Mouse (Mus musculus): Measurements from ENCODE around the gene Dnajc17. TPM values are rescaled to one million over a fixed set of nuclear protein-coding genes. Genes with fewer than 3 reads are reported as not detected.

Dnajc17 gene
- polyA plus RNA-seq, 1 experiment from 2014 or later, result 18.5 TPM

- Histone ChIP-seq H3K4me2 (replicated peaks) (no peak overlapping the region), H3K4me3 (replicated peaks) (no peak overlapping the region), H3K27ac (no peak overlapping the region), H3K27me3 (replicated peaks) (no peaks in the 10 kb centered on the region), H3K4me1 (replicated peaks) (peaks cover 9% of the 10 kb centered on the region), H3K9me3 (no peaks in the 10 kb centered on the region), H3K9ac (no peak overlapping the region), H3K36me3 (peaks cover 21% of the 10 kb centered on the region)
- WGBS, result 70% methylated on average over 2 of the region's 2 CpGs
- ATAC-seq, result peak; percentile 19; the same call in 1 of the 2 replicates
Measured at GRCm38 (mm10) chr2:119154683-119155082, 53.9 kb downstream of the Dnajc17 start.

- Histone ChIP-seq H3K9ac (no peak overlapping the region), H3K9me3 (no peaks in the 10 kb centered on the region), H3K4me3 (replicated peaks) (no peak overlapping the region), H3K4me1 (replicated peaks) (peaks cover 9% of the 10 kb centered on the region), H3K27ac (no peak overlapping the region), H3K4me2 (replicated peaks) (no peak overlapping the region), H3K36me3 (peaks cover 36% of the 10 kb centered on the region), H3K27me3 (replicated peaks) (no peaks in the 10 kb centered on the region)
- no peak for ATAC-seq
- WGBS, result 86% methylated on average over 6 of the region's 6 CpGs
Measured at GRCm38 (mm10) chr2:119152255-119152654, 56.3 kb downstream of the Dnajc17 start.

- 88% methylated on average over 8 of the region's 8 CpGs for WGBS
- ATAC-seq, result no peak
- H3K9me3 ChIP-seq, result no peaks in the 10 kb centered on the region
- no peaks in the 10 kb centered on the region for H3K4me1 ChIP-seq (replicated peaks)
- no peak overlapping the region for H3K27ac ChIP-seq
- no peaks in the 10 kb centered on the region for H3K27me3 ChIP-seq (replicated peaks)
- H3K4me3 ChIP-seq (replicated peaks), result no peak overlapping the region
- no peak overlapping the region for H3K4me2 ChIP-seq (replicated peaks)
- H3K36me3 ChIP-seq, result peaks cover 55% of the 10 kb centered on the region
- H3K9ac ChIP-seq, result no peak overlapping the region
Measured at GRCm38 (mm10) chr2:119147775-119148174, 60.8 kb downstream of the Dnajc17 start.

GRCm38 (mm10) chr2:119147160-119147678 lies 61.4 kb downstream of the Dnajc17 start:
- H3K4me1 ChIP-seq (replicated peaks), result no peaks in the 10 kb centered on the region
- no peak overlapping the region for H3K9ac ChIP-seq
- no peak for ATAC-seq
- H3K27me3 ChIP-seq (replicated peaks), result no peaks in the 10 kb centered on the region
- H3K27ac ChIP-seq, result no peak overlapping the region
- no peak overlapping the region for H3K4me2 ChIP-seq (replicated peaks)
- peaks cover 54% of the 10 kb centered on the region for H3K36me3 ChIP-seq
- H3K9me3 ChIP-seq, result no peaks in the 10 kb centered on the region
- no peak overlapping the region for H3K4me3 ChIP-seq (replicated peaks)
- 88% methylated on average over 22 of the region's 22 CpGs for WGBS

- 86% methylated on average over 6 of the region's 6 CpGs for WGBS
- Histone ChIP-seq H3K27ac (no peak overlapping the region), H3K27me3 (replicated peaks) (no peaks in the 10 kb centered on the region), H3K36me3 (peaks cover 59% of the 10 kb centered on the region), H3K4me2 (replicated peaks) (no peak overlapping the region), H3K9ac (no peak overlapping the region), H3K9me3 (no peaks in the 10 kb centered on the region), H3K4me1 (replicated peaks) (no peaks in the 10 kb centered on the region), H3K4me3 (replicated peaks) (no peak overlapping the region)
- no peak for ATAC-seq
Measured at GRCm38 (mm10) chr2:119146435-119146834, 62.2 kb downstream of the Dnajc17 start.

- Histone ChIP-seq H3K27ac (no peak overlapping the region), H3K9me3 (no peaks in the 10 kb centered on the region), H3K4me1 (replicated peaks) (no peaks in the 10 kb centered on the region), H3K4me2 (replicated peaks) (no peak overlapping the region), H3K4me3 (replicated peaks) (no peak overlapping the region), H3K36me3 (peaks cover 61% of the 10 kb centered on the region), H3K27me3 (replicated peaks) (no peaks in the 10 kb centered on the region), H3K9ac (no peak overlapping the region)
- 91% methylated on average over 2 of the region's 2 CpGs for WGBS
- no peak for ATAC-seq
Measured at GRCm38 (mm10) chr2:119145199-119145598, 63.4 kb downstream of the Dnajc17 start.

- 79% methylated on average over 5 of the region's 5 CpGs for WGBS
- H3K9me3 ChIP-seq, result no peaks in the 10 kb centered on the region
- no peaks in the 10 kb centered on the region for H3K4me1 ChIP-seq (replicated peaks)
- no peak overlapping the region for H3K4me3 ChIP-seq (replicated peaks)
- H3K9ac ChIP-seq, result no peak overlapping the region
- H3K27ac ChIP-seq, result no peak overlapping the region
- H3K4me2 ChIP-seq (replicated peaks), result no peak overlapping the region
- peaks cover 24% of the 10 kb centered on the region for H3K36me3 ChIP-seq
- no peaks in the 10 kb centered on the region for H3K27me3 ChIP-seq (replicated peaks)
- ATAC-seq, result no peak
Measured at GRCm38 (mm10) chr2:119136346-119136898, 72.2 kb downstream of the Dnajc17 start.

Other genes with a start within 250 kb of the Dnajc17 start
- gene Ccdc32, start 179.4 kb downstream of the Dnajc17 start, polyA plus RNA-seq (2015; fragmentation: Nextera tagmentation; extraction: Ambion mirVana), result 30.4 and 30.6 TPM in 2 replicates
- 4.8 and 4.9 TPM in 2 replicates for gene Rpusd2, start 174.0 kb downstream of the Dnajc17 start, polyA plus RNA-seq (2015; fragmentation: Nextera tagmentation; extraction: Ambion mirVana)
- 41.9 and 53.7 TPM in 2 replicates for gene Knl1, start 161.7 kb downstream of the Dnajc17 start, polyA plus RNA-seq (2015; fragmentation: Nextera tagmentation; extraction: Ambion mirVana)
- gene Rad51, start 96.0 kb downstream of the Dnajc17 start, polyA plus RNA-seq (2015; fragmentation: Nextera tagmentation; extraction: Ambion mirVana), result 41.1 and 43.2 TPM in 2 replicates
- gene Rmdn3, start 51.8 kb downstream of the Dnajc17 start, polyA plus RNA-seq (2015; fragmentation: Nextera tagmentation; extraction: Ambion mirVana), result 48.5 and 49.5 TPM in 2 replicates
- 21.1 and 27.3 TPM in 2 replicates for gene Gchfr, start 41.0 kb downstream of the Dnajc17 start, polyA plus RNA-seq (2015; fragmentation: Nextera tagmentation; extraction: Ambion mirVana)
- gene Gm14137, start 34.3 kb downstream of the Dnajc17 start, polyA plus RNA-seq (2015; fragmentation: Nextera tagmentation; extraction: Ambion mirVana), result 0.30 and 0.38 TPM in 2 replicates
- 59.3 and 64.9 TPM in 2 replicates for gene Zfyve19, start 178 bp downstream of the Dnajc17 start, polyA plus RNA-seq (2015; fragmentation: Nextera tagmentation; extraction: Ambion mirVana)
- gene Ppp1r14d, start 21.1 kb upstream of the Dnajc17 start, polyA plus RNA-seq (2015; fragmentation: Nextera tagmentation; extraction: Ambion mirVana), result 15.2 and 18.1 TPM in 2 replicates
- gene Spint1, start 28.6 kb upstream of the Dnajc17 start, polyA plus RNA-seq (2015; fragmentation: Nextera tagmentation; extraction: Ambion mirVana), result 96.1 and 108 TPM in 2 replicates
- gene Rhov, start 62.5 kb upstream of the Dnajc17 start, polyA plus RNA-seq (2015; fragmentation: Nextera tagmentation; extraction: Ambion mirVana), result 5.2 and 7.1 TPM in 2 replicates
- 20.9 and 22.5 TPM in 2 replicates for gene Vps18, start 79.9 kb upstream of the Dnajc17 start, polyA plus RNA-seq (2015; fragmentation: Nextera tagmentation; extraction: Ambion mirVana)
- gene Dll4, start 117.0 kb upstream of the Dnajc17 start, polyA plus RNA-seq (2015; fragmentation: Nextera tagmentation; extraction: Ambion mirVana), result 8.3 and 8.4 TPM in 2 replicates
- 2.3 and 2.7 TPM in 2 replicates for gene Chac1, start 142.4 kb upstream of the Dnajc17 start, polyA plus RNA-seq (2015; fragmentation: Nextera tagmentation; extraction: Ambion mirVana)